Mouse (Mus musculus): Measurements from ENCODE around the gene Sparc. TPM values are rescaled to one million over a fixed set of nuclear protein-coding genes. Genes with fewer than 3 reads are reported as not detected.

Sparc gene
- polyA plus RNA-seq, 1 experiment: 4,627 TPM

DNA sequence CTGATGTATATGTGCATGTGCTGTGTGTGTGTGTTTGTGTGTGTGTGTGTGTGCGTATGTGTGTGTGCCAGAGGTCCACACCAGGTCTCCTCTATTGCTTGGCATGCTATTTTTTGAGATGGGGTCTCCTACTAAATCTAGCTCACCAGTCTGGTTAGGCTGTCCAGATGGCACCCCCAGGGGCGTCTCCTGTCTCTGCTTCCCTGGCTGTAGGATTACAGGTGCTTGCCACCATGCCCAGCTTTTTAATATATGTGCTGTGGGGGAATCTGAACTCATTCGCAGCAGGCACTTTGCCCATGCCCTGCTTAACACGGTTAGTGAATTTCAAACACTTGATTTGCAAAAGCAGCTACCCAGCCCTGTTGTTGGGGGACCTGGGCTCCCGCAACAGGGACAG lies 57.1 kb downstream of the Sparc start:
- DNase-seq (ENCODE audit: low read depth): no peak

DNA sequence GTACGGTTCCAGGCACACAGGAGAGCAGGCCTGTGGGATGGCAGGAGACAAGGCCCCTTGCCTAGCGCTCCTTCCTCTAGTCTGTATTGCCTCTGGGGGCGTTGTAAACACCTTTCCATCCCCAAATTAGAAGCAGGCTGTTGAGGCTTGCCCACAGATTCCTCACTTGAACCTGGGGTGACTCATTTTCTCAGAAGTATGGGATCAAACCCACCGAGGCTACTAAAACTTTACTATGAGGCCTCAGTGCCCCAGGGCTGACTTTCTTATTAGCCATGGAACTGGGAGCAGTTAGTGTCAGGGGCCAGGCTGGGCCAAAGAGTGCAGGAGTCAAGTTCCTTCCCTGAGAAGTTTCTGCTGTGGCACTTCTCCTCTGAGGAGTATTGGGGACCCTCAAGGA lies 57.7 kb downstream of the Sparc start:
- no peak for DNase-seq (ENCODE audit: low read depth)

DNA sequence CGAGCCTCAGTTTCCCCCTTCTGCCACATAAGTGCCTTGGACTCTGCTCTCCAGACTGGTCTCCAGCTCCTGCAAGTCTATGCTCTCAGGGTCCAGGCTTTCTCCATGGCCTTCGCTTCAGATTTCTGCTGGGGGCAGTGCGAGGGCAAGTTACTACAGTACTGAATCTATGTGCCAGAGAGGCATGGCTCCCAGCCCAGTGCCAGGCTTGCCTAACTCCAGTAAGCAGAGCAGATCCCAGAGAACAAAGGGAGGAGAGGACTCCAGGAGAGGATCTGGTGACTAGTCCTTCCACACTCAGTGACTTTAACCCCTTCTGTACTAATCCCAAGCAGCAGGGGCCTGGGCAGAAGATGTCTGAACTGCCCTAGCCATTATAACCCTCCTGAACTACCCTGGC lies 58.3 kb downstream of the Sparc start:
- DNase-seq (ENCODE audit: low read depth): peak; percentile 77

DNA sequence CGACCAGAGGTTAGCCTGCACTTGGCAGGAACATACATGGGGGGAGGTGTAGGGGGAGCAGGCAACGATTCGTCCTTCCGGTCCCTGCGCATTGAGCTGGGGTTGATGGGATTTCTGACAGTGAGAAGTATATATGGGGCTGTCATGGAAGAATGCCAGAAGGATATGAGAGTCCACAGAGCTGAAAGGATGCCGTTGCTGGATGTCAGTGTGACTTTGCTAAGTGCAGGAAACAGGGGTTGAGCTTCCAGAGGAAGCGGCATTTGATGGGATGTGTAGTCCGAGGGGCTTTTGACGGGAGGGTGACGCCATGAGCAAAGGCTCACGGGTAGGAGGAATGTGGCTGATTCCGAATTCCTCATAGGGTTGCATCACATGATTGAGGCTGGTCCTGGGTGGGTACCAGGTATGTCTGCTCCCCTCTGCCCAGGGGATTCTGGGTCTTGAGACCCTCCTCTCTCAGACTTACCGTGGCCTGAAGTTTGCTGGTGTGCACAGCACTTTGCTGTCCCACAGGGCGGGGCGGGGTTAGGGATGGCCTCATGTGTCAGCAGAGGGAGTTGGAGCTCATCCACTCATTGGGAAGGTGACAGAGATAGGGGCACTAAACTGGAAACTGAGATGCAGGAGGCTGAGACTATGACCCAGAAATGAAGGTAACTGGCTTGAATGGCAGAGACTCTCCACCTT lies 64.7 kb downstream of the Sparc start:
- no peak for DNase-seq (ENCODE audit: low read depth)

DNA sequence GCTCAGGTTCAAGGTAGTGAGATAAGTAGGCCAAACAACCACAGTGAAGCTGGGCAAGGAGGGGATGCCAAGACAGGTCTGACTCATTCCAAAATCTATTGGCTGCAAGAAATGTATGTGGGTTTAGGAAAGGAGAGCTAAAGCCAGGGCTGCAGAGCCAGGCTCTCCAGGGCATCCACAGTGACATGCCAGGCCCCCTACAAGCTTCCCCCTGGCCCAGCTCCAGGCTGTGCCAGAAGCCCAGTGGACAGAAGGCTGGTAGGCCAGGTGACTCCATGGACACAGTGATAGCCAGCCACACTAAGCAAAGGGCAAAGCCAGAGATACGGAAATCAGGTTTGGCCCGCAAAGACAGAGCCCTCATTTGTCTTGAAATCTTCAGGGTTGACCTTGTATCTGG lies 66.1 kb downstream of the Sparc start:
- no peak for DNase-seq (ENCODE audit: low read depth)

Other genes with a start within 250 kb of the Sparc start
- 74.9 and 138 TPM in 2 replicates for gene Slc36a2, start 238.1 kb downstream of the Sparc start, polyA plus RNA-seq (2012; rRNA removed)
- 9.0 and 9.8 TPM in 2 replicates for gene Slc36a1, start 218.8 kb downstream of the Sparc start, polyA plus RNA-seq (2012; rRNA removed)
- 1.4 and 1.6 TPM in 2 replicates for gene Fat2, start 86.6 kb downstream of the Sparc start, polyA plus RNA-seq (2012; rRNA removed)
- 631 and 812 TPM in 2 replicates for gene Atox1, start 38.1 kb upstream of the Sparc start, polyA plus RNA-seq (2012; rRNA removed)
- 22.4 and 23.5 TPM in 2 replicates for gene G3bp1, start 46.5 kb upstream of the Sparc start, polyA plus RNA-seq (2012; rRNA removed)
- gene Glra1, start 185.0 kb upstream of the Sparc start, polyA plus RNA-seq (2012; rRNA removed): not detected in 2 replicates

All from gonadal fat pad, adult 2 months (tissue).